Mouse (Mus musculus) hindbrain, postnatal 0 days (tissue): ENCODE data around the gene Slc45a3. TPM values are rescaled to one million over a fixed set of nuclear protein-coding genes. Genes with fewer than 3 reads are reported as not detected.

ENCODE experiments used
- ATAC-seq: fragments of 200-750 bp; cut with Nextera tagmentation; 2 replicates; pipeline ENCODE4 v1.8.0; 2017; ENCODE audit warnings: mild to moderate bottlenecking, moderate TSS enrichment, moderate library complexity
- DNase-seq: peaks from one replicate; pipeline ENCODE4 v3.0.0-alpha.2; 2015; ENCODE audit warnings: low spot score
- H3K27ac ChIP-seq: fragments of 300-500 bp; sonication (generic); 2 replicates; pipeline ENCODE4 v1.5.1; 2014; ENCODE audit warnings: mild to moderate bottlenecking
- H3K27me3 ChIP-seq: fragments of 300-500 bp; sonication (generic); 2 replicates; pipeline ENCODE4 v1.6.1; 2014; ENCODE audit warnings: low read length, mixed read lengths; ENCODE audit not compliant: insufficient read depth
- H3K36me3 ChIP-seq: fragments of 300-500 bp; sonication (generic); 2 replicates; pipeline ENCODE4 v1.6.1; 2014; ENCODE audit warnings: low read length, mixed read lengths; ENCODE audit not compliant: insufficient read depth
- H3K4me1 ChIP-seq: fragments of 300-500 bp; sonication (generic); 2 replicates; pipeline ENCODE4 v1.6.1; 2014; ENCODE audit warnings: antibody characterized with exemption, low read length, mixed read lengths; ENCODE audit not compliant: insufficient read depth
- H3K4me2 ChIP-seq: fragments of 300-500 bp; sonication (generic); 2 replicates; pipeline ENCODE4 v1.6.1; 2014; ENCODE audit warnings: low read depth, mild to moderate bottlenecking, low read length, moderate library complexity, mixed read lengths
- H3K4me3 ChIP-seq: fragments of 300-500 bp; sonication (generic); 2 replicates; pipeline ENCODE4 v1.5.1; 2014; ENCODE audit warnings: low read length
- H3K9ac ChIP-seq: fragments of 300-500 bp; sonication (generic); replicated peaks from 2 replicates; pipeline ENCODE4 v1.6.1; 2014; ENCODE audit warnings: mild to moderate bottlenecking, low read length, moderate library complexity, mixed read lengths
- H3K9me3 ChIP-seq: fragments of 300-500 bp; sonication (generic); 2 replicates; pipeline ENCODE4 v1.6.1; 2016; ENCODE audit warnings: low read length, mixed read lengths
- CTCF ChIP-seq: IDR thresholded peaks from 2 replicates; pipeline ENCODE4 v1.5.1; 2016; ENCODE audit warnings: antibody characterized with exemption, control low read depth, low read depth
- WGBS: fragments of 180-500 bp; shearing (Covaris S2); extraction: QIAGEN DNeasy Blood & Tissue Kit; methylation state at CpG from one replicate; pipeline ENCODE4 v1.1.7; 2014; 5-methylcytosine and 5-hydroxymethylcytosine counted together
- polyA plus RNA-seq: library from polyadenylated mRNA; unstranded; fragments of >200 nt; fragmentation: Nextera tagmentation; extraction: Ambion mirVana; gene quantifications from 2 replicates; pipeline ENCODE4 v1.2.1, GENCODE M21; 2015
- total RNA-seq: library from RNA; depleted of rRNA; stranded (reverse); fragments of >200 nt; gene quantifications from 2 replicates; pipeline ENCODE4 v1.2.3, GENCODE M21; 2014

Slc45a3 gene
- total and polyA plus RNA-seq, 2 experiments from 2014 or later: 0.28 to 2.0 TPM

- Histone ChIP-seq H3K4me3 (no peak overlapping the region), H3K4me1 (peaks cover 13% of the 10 kb centered on the region), H3K27me3 (no peaks in the 10 kb centered on the region), H3K9ac (no peak overlapping the region), H3K9me3 (no peaks in the 10 kb centered on the region), H3K27ac (no peak overlapping the region), H3K36me3 (no peaks in the 10 kb centered on the region), H3K4me2 (no peak overlapping the region)
- DNase-seq: no peak
- no peak for TF ChIP-seq CTCF
- no peak for ATAC-seq
- 92% methylated on average over 6 of the region's 6 CpGs for WGBS
These were observed 41.9 kb downstream of the Slc45a3 start for GRCm38 (mm10) chr1:132004574-132005180.

GRCm38 (mm10) chr1:132005466-132005865, 42.7 kb downstream of the Slc45a3 start:
- H3K4me1 ChIP-seq: peaks cover 15% of the 10 kb centered on the region
- H3K36me3 ChIP-seq: no peaks in the 10 kb centered on the region
- 74% methylated on average over 1 of the region's 1 CpGs for WGBS
- H3K9ac ChIP-seq: no peak overlapping the region
- DNase-seq: no peak
- H3K4me3 ChIP-seq: no peak overlapping the region
- no peak overlapping the region for H3K4me2 ChIP-seq
- no peaks in the 10 kb centered on the region for H3K9me3 ChIP-seq
- no peaks in the 10 kb centered on the region for H3K27me3 ChIP-seq
- no peak for ATAC-seq
- TF ChIP-seq CTCF: no peak
- no peak overlapping the region for H3K27ac ChIP-seq

GRCm38 (mm10) chr1:132006046-132006445, 43.3 kb downstream of the Slc45a3 start:
- H3K36me3 ChIP-seq: no peaks in the 10 kb centered on the region
- H3K4me2 ChIP-seq: no peak overlapping the region
- H3K4me1 ChIP-seq: peaks cover 15% of the 10 kb centered on the region
- no peak overlapping the region for H3K9ac ChIP-seq
- no peak overlapping the region for H3K27ac ChIP-seq
- no peak for DNase-seq
- no peak overlapping the region for H3K4me3 ChIP-seq
- no peak for ATAC-seq
- H3K27me3 ChIP-seq: no peaks in the 10 kb centered on the region
- WGBS: 84% methylated on average over 3 of the region's 3 CpGs
- TF ChIP-seq CTCF: no peak
- H3K9me3 ChIP-seq: no peaks in the 10 kb centered on the region

- Histone ChIP-seq H3K27ac (peak overlapping the region; percentile 98), H3K4me3 (peak overlapping the region; percentile 92), H3K36me3 (no peaks in the 10 kb centered on the region), H3K4me2 (peak overlapping the region; percentile 66), H3K27me3 (no peaks in the 10 kb centered on the region), H3K9me3 (no peaks in the 10 kb centered on the region), H3K4me1 (peaks cover 15% of the 10 kb centered on the region), H3K9ac (no peak overlapping the region)
- 32% methylated on average over 5 of the region's 5 CpGs for WGBS
- TF ChIP-seq CTCF: no peak
- no peak for ATAC-seq
- DNase-seq: no peak
These were observed 44.0 kb downstream of the Slc45a3 start for GRCm38 (mm10) chr1:132006721-132007120.

GRCm38 (mm10) chr1:132007282-132007815, 44.6 kb downstream of the Slc45a3 start, which contains the start of gene Elk4:
TSS of gene Elk4 (plus strand) at chr1:132007607.
- under 1% methylated on average over 50 of the region's 61 CpGs for whole genome bisulfite sequencing
- ATAC-seq (peak; percentile 91), DNase-seq (peak; percentile 95)

GRCm38 (mm10) chr1:132007828-132008827, 45.4 kb downstream of the Slc45a3 start:
- Histone ChIP-seq H3K4me1 (peaks cover 15% of the 10 kb centered on the region), H3K36me3 (no peaks in the 10 kb centered on the region), H3K27me3 (no peaks in the 10 kb centered on the region), H3K9me3 (no peaks in the 10 kb centered on the region), H3K4me3 (peak overlapping the region; percentile 92), H3K4me2 (peak overlapping the region; percentile 66), H3K27ac (peak overlapping the region; percentile 98), H3K9ac (peak overlapping the region; percentile 94)
- no peak for TF ChIP-seq CTCF
- peak; percentile 90 for ATAC-seq
- peak; percentile 88 for DNase-seq
- 1% methylated on average over 50 of the region's 72 CpGs for WGBS

More at GRCm38 (mm10) chr1:132007282-132007815, 44.6 kb downstream of the Slc45a3 start, which contains the start of gene Elk4:
- Histone ChIP-seq H3K9ac (peak within 1 kb of the TSS; percentile 94), H3K4me3 (peak within 1 kb of the TSS; percentile 92), H3K4me1 (peaks cover 15% of the 10 kb centered on the region), H3K4me2 (peak within 1 kb of the TSS; percentile 66), H3K9me3 (no peaks in the 10 kb centered on the region), H3K27ac (peak within 1 kb of the TSS; percentile 98), H3K36me3 (no peaks in the 10 kb centered on the region), H3K27me3 (no peaks in the 10 kb centered on the region)
- peak; percentile 27 for TF ChIP-seq CTCF
